Mouse (Mus musculus) spleen, postnatal 14 days (tissue): Measurements from ENCODE around the gene Klhl10.

Source experiments
- DNase-seq, 2 experiments: peaks; one replicate each; pipeline ENCODE4 v3.0.0; 2021 to 2022; ENCODE audit warnings: low spot score in 2 of 2

Gene Klhl10

DNA sequence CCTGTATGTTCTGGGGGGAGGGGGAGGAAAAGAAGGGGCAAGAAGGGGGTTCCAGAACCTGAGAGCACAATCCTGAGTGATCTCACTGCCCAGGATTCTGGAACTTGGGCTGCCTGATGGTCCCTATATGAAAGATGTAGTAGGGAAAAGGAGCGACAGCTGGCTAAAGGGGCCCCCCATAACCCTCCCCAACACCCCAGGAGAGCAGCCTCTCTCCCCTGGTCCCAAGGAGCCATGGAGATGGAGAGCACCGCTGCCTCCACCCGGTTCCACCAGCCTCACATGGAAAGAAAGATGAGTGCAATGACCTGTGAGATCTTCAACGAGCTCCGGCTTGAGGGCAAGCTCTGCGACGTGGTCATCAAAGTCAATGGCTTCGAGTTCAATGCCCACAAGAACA, at the start of gene Klhl10, which contains the start of gene Nt5c3b:
Gene Klhl10 (plus strand): TSS at position 121 of the 400 bp plus-strand sequence.
Gene Nt5c3b (minus strand): TSS at position 12 of the 400 bp plus-strand sequence.
- no peak for DNase-seq

DNA sequence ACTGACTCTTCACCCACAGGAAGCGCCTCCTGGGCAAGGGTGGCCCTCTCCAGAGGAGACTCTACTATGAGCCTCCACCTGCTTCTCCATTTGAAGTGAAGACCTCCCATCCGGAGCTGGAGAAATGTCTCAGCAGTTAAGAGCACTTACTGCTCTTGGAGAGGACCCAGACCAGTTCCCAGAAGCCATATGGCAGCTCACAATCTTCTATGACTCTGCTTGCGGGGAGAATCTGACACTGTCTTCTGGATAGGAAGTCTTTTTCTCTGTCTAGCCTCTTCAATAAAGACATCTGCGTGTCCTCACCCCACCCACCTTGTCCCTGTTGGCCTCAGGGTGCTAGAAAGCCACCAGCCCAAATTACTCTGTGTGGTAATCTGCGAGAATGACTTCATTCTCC, 48.8 kb upstream of the Klhl10 start:
- DNase-seq, result no peak

DNA sequence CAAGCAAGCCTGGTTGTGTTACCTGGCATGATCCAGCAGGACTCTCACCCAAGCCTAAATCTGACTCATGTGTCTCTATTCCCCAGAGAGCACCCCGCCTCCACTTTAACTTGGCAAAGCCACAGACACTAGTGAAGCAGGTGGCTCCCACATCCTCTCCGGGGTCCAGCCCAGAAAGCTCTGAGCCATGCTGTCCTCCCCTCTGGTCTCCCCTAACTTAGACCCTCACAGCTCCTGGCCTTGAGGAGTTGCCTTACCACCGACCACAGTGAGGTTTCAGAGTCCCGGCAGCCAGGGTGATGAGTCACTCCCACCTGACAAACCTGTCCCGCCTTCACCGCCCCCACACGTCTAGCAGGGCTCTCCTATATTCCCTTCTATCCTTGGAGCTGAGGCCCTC, 48.0 kb upstream of the Klhl10 start:
- DNase-seq, result no peak

DNA sequence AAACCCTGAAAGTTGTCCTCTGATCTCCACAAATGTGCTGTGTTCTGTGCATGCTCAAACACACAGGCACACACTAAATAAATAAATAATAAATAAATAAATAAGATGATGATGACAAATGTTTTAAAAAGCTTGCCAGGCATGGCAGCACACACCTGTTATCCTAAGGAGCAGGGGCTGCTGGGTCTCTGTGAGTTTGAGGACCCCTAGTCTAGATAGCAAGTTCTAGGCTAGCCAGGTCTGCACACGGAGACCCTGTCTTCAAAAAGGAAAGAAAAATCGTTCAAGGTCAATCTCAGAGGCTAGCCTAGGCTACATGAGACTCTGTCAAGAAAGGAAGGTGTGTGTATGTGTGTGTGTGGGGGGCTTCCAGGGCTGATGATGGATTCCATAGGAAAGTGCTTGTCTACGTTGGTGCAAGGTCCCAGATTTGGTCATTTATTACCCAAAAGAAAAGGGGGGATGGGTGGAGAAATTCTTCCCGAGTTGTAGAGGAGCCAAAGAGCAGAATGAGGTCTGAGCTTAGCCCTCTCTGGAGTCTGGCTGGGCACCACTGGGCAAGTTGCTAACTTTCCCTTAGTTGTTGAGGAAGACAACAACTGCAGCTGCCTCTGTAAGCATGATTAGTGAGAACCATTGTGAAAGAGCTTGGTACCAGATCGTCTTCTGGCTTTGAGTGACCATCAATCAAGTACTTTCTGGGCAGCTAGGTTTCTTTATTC, 47.2 kb upstream of the Klhl10 start:
- DNase-seq, result no peak

DNA sequence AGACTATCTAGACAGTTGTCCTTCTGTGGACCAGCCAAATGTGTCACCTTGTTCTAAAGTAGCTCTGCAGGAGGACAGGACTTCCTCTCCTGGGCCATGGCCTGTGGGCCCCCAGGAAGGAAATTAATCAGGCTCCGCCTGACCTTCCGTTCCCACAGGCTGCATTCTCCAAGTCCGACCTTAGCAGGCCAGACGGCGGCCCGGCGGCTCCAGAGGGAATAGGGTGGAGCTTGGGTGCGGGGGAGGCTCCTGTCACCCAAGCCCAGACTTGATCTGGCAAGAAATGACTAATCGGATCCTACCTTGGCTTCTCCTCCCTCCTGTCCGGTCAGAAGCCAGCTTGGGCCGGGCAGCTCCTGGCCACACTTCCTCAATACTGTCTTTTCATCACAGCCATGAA, 46.5 kb upstream of the Klhl10 start:
- no peak for DNase-seq

DNA sequence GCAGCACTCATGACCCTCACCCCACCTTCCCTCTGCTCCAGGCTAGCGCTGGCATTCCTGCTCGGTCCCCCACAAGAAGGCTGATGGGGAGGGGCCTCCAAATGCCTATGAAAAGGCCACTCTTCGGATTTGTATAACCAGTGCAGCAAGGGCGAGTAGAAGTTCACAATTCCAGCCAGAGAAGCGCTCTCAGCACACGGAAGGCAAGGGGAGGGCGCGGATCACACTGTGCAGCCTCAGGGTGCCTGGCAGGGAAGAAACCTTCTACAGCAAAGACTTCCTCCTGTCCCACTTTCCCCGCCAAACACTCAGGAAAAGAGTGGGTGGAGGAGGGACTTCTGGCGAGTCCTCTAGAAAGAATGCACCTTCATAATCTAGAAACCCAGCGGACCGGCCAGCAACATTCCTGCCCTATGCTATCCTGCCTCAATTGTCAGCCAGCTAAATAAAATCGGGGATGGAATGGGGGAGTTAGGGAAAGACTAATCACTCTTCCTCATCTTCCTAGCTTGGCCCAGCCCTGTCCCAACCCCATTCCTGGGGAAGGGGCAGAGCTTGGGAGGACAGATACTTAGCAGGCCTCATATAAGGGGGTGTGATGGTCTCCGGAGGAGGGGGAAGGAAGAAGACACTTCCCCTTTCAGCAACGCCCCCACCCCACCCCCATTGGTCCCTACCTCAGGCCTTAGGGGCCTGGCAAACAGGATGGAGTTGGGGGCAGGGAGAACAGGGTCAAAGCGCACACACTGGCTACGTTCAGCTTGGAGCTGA, 45.7 kb upstream of the Klhl10 start:
- DNase-seq, result no peak

DNA sequence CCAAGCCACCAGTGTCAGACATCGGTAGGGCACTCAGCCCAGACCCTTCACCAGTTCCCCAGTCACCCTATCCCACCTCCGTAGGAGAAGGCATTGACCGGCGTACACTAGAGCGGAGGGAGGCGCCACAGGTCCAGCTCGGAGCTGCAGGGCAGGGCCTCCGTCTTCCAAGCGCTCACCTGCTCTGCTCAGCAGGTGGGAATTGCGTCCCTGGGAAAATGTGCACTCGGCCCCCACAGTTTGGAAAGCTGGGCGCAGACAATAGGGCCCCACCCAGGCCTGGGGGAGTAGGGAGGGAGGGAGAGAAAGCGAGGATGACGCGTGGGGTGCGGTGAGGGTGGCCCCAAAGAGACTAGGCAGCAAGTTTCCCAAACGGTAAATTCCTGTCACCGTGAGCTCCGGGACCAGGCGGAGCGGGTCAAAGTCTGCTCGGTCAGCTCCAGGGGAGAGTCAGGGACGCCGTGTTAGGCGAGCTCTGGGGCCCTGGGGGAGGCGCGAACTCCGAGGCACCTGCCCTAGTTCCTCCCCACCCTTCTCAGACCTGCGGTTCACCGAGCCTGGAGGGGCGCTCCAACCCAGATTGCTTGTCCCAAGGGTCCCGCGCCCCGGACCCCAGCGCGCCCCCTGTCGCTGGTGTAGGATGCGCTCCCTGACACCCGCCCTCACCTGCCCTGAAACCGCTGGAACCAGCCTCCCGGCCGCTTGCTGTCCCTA, 44.7 kb upstream of the Klhl10 start:
- peak in 1 of 2 experiments; percentile 45 for DNase-seq

DNA sequence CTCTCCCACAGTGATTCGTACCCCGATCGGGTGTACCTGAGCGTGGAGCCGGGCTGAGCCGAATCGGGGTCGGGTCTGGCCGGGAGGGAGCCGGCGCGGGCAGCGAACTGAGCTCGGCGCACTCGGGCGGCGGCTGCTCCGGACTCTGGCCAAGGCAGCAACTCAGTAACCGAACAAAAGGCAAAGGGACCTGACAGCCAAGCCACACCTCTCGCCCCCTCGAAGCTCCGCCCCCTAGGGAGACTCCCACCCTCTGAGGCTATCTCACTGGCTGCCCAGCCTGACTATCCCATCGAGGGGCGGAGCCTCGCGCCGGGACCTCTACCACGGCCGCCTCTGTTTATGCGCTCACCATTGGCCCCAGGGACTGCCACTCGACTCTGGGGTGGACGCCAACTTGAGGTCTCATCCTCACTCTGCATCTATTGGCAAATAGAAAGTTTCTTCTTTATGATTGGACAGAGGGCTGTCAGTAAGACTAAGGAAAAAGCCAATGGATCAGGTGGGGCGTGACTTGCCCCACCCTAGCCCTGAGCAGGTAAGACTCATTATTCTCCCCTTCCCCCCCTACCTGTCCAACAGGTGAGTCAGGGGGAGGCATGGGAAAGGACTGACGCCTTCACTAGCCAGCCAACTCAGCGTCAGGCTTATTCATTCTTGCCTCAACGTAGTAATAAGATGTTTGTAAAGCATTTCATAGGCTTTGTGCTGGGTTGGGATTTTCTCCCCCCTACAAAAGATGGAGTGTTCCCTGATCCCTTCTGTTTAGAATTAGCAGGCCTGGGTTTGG, 43.9 kb upstream of the Klhl10 start, which contains the start of gene Jup:
Gene Jup (minus strand): TSS at position 164 of the 790 bp plus-strand sequence.
- DNase-seq, result peak; percentile 87 to 91

DNA sequence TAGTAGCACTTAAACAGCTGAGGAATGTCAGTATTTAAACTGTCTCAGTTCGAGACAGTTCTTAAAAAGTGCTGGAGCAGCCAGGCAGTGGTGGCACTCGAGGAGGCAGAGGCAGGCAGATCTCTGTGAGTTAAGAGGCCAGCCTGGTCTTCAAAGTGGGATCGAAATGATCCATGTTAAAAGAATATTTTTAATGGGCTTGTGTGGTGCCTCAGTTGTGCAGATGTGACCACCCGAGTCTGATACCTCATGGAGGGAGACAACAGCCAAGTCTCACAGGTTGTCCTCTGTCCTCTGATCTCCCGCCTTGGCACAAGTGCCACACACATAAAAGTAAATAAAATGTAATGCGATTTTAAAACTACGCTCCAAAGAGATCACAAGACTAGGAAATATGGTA, 43.2 kb upstream of the Klhl10 start:
- no peak for DNase-seq

DNA sequence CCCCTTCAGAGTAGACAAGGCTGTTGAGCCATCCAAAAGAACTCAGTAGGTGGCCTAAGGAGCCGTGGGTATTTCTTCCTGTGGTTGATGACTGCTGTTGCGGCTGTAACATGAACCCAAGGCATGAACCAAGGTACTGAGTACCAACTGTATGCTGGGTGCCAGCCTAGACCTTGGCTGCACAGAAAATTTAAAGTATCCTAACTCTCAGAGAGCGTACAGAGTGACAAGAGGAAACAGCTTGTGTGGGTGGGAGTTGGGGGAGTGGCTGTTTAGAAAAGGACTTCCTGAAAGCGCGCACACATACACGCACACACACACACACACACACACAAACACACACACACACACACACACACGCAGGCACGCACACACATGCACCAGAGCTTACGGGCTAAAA, 42.4 kb upstream of the Klhl10 start:
- DNase-seq, result no peak

DNA sequence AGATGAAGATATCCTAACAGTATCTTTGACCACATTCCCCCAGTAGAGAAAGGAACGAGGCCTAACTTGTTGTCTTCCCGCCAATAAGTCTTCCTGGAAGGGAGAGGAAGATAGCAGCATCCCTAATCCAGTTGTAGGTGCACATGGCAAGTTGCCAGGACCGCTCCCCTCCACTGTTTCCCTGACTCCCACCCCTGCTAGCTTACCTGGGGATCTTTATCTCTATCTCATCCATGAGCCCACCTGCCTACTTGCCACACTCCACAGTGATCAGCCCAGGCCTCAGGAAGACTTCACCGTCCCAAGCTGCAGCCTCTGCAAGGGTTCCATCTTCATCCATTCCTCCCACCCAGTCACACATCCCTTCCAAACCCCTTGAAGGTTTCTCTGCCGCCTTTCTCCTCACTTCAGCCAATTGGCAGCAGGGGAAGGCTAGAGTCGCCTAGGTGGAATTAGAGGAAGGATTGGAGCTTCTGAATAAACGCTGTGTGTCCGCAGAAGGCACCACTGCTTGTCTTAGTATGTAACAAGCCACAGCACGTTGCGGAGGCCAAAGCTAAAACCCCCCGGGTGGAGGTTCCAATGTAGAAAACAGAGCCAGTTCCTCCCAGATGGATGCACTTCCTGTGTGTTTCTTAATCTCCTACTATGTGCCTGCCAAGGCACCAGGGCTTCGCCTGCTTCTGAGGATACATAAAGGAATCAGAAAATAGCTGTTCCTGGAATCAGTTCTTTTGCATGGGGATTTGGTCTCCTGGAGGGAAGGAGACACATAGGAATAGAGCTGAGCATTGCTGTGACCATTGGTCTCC, 41.8 kb upstream of the Klhl10 start:
- DNase-seq, result no peak

DNA sequence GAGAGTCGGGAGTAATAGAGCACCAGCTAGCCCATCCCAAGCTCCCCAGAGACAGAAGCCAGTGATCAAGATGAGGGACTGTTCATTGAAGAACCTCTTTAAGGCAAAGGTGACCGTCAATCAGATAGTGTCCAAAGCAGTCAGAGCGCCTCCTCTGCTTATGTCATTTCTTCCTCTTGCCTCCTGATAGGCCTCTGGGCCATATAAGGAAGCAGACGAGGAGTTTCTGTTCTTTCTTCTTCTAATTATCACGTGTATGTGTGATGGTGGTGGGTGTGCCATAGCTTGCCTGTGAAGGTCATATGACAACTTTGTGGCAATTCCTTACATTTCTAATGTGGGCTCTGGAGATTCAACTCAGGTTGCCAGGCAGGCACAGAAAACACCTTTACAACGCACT, 40.9 kb upstream of the Klhl10 start:
- no peak for DNase-seq

DNA sequence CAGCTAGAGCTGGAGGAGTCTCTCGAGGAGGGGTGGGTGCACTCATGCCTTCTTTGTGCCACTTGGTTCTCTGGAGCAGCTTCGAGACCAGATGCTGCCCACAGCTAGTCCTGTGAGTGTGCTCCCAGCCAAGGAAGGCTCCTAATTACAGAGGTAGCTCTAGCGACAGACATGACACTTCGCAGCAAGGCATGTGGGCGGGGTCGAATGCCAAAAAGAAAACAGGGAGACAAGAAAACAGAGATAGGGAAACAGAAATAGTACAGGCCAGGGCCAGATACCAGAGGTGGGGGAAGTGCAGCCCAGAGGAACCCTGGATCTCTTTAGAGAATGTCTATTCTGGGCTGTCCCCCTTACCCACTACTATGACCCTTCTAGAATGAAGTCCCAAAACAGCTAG, 39.5 kb upstream of the Klhl10 start:
- no peak for DNase-seq

DNA sequence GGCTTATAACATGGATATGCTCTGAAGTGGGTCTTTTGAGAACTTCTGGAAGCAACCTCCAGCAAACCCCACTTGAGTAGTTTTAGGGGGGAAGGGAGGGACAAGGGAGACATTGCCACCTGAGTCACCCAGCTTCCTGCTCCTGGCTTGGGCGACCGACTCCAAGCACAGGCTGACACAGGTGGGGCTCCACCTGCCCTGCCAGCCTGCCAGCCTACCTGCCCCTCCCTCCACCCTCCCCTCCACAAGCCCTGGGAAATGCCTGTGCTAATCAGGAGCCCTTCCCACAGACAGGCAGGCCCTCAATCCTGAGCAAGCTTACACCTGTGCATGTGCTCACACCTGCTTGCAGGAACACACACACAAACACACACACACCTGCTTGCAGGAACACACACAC, 39.0 kb upstream of the Klhl10 start:
- DNase-seq, result no peak

DNA sequence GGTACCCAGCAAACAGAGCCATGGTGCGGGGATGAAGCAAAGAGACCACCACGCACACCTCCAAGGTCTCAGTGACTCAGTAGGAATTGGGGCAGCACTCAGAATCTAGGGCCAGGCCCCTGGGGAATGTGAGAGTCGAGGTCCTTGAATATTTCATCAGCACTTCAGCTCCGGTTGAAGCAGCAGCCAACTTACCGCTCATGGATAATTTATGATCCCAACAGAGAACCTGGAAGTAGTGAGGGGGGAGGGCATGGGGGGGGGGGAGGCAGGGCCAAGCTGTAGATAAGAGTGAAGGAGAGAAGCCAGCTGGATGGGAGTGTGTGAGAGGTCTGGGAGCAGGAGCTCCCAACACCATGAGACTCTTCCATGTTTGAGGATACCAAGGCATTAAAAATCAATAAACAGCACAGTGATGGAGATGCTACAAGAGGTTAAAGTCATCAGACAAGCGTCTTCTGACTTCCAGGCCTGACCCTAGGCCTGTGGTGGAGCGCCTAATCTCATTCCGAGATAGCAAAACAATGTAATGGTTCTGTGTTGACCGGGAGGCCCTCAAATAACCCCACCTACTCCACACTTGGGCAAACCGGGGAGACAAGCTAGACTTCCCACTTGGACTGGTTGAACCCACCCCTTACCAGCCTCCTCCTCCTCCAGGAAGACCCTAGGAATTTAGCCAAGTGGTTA, 38.1 kb upstream of the Klhl10 start:
- no peak for DNase-seq

DNA sequence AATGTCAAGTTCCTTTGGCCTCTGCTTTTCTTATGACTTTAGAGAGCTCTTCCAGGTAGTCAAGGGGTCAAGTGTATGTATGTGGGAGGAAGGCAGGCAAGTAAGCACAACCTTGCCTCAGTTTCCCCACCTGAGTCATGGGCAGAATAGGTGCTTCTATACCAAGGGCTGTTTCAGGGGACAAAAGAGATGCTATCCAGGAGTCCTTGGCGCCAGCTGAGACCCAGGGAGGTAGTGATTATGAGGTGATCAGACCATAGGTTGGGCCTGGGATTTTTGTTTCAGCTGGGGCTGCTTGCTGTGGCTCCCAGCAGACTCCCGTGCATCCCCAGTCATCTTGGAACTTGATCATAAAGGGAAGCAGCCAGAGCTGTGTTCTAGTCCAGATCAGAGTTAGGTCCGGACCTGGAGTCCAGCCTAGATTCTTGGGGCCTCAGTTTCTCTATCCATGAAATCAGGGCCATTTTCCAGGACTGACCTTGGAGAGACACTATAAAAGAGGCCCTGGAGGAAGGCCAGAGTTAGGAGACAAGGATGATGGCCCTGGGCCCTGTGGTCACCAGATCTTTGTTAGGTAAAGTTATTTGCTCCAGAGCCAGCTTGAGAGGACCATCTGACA, 37.2 kb upstream of the Klhl10 start:
- DNase-seq, result no peak

DNA sequence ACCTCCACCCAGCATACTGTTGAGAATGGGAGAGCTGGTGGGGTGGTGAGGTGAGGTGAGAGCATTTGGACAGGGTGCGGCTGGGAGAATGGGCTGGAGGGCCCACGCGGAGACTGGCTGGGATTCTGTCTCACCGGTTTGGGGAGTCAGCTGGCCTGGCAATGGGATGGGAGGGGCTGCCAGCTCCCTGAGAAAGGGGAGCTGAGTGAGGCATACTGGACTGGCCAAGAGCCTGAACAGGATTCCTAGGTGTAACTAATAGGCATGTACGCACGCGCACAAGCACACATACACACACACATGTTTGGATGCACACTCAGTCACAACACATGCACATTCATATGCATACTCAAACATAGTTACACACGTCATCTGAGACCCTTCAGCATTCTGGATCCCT, 35.4 kb upstream of the Klhl10 start:
- DNase-seq, result no peak

DNA sequence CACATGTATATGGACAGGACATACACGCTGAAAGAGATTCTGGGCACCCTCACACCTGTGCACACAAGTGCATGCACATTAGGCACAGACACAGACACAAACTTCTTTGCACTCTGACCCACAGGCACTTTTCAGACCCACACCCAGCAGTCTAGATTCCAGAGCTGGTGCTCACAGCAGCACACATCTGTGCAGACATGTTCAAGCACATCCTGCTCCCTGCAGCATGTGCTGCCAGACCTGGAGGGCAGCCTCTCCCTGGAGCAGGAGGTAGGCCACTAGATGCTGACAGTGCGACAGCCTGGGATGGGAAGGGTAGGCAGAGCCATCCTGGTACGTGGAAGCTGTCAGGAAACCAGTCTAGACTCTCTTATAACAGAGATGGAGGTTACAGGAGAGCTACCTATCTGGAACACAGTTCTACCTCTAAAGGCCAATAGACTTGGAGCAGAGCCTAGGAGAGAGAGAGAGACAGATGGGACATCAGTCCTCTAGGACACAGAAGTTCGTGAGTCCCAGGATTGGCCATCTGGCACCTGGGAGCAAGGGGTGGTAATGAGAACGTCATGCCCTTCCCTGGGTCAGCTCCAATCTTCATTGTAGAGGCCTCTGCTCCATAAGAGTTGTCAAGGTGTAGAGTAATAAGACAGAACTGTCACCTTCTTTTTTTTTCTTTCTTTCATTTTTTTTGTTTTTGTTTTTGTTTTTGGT, 34.6 kb upstream of the Klhl10 start:
- no peak for DNase-seq
